Mouse (Mus musculus): Measurements from ENCODE around the gene H2-Aa. TPM values are rescaled to one million over a fixed set of nuclear protein-coding genes. Genes with fewer than 3 reads are reported as not detected.

Gene H2-Aa
- total RNA-seq, 2 experiments from 2014 or later = 2.1 to 3.1 TPM

- DNase-seq (ENCODE audit: low spot score in 2 of 2) = peak in 1 of 2 experiments; percentile 16
Measured at GRCm38 (mm10) chr17:34264452-34265351, 22.9 kb downstream of the H2-Aa start.

DNA sequence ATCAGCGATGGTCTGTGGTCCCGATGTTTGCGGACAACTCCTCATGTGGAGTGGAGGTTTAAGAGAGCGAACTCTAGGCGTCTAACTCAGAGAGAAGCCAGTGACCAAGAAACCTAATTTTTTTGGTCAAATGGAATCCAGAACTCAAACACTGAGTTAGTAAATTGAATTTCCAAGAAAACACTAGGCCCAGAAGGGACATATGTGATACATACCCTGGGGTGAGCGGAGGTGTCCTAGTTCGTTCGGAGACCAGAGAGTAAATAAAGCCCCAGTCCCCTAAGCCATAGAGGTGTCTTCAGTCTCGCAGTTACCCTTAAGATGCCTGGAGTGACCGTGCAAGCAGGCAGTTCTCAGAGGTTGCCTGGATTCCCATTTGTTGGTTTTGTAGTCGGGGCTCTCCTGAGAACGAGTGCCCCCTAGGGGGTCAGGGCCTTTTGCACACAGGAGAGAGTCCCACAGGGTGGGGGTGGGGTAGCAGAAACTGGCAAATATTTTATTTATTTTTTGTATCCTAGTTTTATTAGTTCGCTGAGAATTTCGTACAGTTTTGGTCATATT lies 23.7 kb downstream of the H2-Aa start:
- DNase-seq (ENCODE audit: low spot score in 2 of 2) = no peak

DNA sequence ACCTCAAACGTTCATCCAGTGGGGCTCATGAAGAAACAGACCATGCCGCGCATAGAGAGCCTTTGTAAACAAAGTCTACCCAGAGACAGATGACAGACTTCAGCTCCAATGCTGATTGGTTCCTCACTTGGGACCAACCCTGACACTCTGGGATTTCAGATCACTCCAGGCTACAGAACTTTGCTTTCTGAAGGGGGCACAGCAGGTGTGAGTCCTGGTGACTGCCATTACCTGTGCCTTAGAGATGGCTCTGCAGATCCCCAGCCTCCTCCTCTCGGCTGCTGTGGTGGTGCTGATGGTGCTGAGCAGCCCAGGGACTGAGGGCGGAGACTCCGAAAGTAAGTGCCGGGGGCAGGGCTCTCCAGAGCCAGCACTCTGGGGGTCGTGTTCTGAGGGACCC lies 24.6 kb downstream of the H2-Aa start:
- DNase-seq (ENCODE audit: low spot score in 2 of 2) = peak in 1 of 2 experiments; percentile 49

DNA sequence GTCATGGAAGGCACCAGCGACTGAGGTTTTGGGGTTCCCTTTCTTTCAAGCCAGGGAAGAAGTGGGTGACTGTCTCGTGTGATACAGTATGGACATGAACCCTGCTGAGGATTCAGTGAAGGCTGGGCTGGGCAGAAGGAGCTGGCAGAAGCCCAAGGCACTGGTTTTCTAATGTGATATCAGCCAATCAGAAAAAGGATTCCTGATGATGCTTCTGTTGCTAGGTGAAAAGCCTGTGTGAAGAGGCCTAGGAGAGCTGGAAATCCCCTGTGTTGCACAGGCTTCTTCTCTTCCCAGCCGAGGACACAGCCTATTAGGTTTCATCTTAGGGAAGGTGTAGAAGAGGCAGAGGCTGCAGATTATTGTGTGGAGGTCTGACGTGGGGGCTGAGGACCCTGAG lies 26.1 kb downstream of the H2-Aa start:
- peak in 1 of 2 experiments; percentile 65 for DNase-seq (ENCODE audit: low spot score in 2 of 2)

- no peak for DNase-seq (ENCODE audit: low spot score in 2 of 2)
Measured at GRCm38 (mm10) chr17:34260551-34260950, 27.1 kb downstream of the H2-Aa start.

DNA sequence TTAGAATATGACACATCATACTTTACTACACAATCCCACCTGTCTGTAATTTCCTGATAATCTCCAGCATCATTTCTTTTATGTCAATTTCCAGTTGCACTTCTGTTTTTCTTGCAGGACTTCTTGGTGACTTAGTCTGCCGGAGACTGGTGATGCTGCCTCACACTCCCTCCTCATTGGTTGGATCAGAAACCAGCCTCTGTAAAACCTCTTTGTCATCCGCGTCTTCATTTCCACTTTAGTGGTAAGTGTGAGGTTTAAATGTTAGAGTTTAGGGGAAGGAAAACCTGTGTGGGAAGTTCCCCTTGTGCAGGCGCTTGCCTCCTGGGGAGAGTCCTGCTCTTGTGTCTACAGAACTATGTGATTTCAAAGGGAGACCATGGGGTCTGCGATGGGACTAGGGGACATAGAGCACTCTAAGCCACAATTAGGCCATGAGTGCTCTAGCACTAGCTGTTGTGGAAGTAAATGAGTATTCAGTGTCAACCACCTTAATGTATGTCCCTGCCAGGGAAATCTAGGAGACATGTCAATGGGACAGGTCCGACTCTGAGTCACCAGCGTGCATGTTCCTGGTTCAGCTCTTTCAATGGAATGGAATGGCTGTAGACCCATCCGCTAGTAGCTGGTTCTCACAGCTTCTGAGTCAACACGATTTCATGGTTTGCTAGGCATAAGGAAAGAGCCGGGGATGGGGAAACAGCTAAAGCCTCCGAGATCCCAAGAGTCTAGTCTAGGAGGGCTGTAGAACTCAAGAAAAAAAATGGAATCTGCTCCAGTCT lies 29.8 kb downstream of the H2-Aa start, which contains the start of gene H2-Ab1:
H2-Ab1 (plus strand) TSS at position 96 of the 782 bp plus-strand sequence.
- DNase-seq (ENCODE audit: low spot score in 2 of 2) = peak; percentile 53 to 63

- DNase-seq (ENCODE audit: low spot score in 2 of 2) = no peak
Measured at GRCm38 (mm10) chr17:34256501-34256900, 31.1 kb downstream of the H2-Aa start.

DNA sequence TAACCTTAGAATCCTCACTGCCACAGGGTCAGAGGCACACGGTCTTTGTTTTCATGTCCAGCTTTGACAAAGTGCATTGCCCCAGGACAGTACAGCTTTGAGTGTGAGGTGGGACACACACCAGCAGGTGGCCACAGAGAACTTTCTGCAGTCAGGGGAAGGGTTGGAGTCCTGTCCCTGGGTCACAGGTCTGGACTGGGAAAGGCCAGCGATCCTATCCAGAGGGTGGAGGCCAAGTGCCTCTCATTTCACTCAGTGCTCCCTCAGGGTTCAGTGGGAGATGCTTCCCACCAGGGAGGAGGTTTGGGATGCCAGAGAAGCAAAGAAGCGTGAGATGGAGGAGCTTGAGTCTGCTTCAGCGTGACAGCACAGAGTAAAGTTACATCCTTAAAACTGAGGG lies 36.0 kb downstream of the H2-Aa start:
- DNase-seq (ENCODE audit: low spot score in 2 of 2) = peak in 1 of 2 experiments; percentile 8

GRCm38 (mm10) chr17:34249878-34250277 lies 37.7 kb downstream of the H2-Aa start:
- no peak for DNase-seq (ENCODE audit: low spot score in 2 of 2)

DNA sequence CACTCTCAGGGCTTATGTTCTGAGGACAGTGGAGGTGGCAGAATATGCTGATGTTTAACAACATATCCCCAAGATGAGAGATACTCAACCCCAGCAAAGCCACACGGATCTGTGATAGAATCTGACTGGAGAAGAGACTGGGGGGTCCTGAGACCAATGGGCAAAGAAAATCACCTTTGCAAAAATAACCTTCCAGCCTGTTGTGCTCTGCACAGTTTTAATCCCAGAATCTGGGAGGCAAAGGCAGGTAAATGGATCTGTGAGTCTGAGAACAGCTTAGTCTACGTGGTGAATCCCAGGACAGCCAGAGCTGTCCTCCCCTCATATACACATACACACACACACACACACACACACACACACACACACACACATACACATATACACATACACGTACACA lies 38.3 kb downstream of the H2-Aa start:
- no peak for DNase-seq (ENCODE audit: low spot score in 2 of 2)

GRCm38 (mm10) chr17:34248764-34249163 lies 38.9 kb downstream of the H2-Aa start:
- no peak for DNase-seq (ENCODE audit: low spot score in 2 of 2)

- no peak for DNase-seq (ENCODE audit: low spot score in 2 of 2)
Measured at GRCm38 (mm10) chr17:34247047-34247446, 40.6 kb downstream of the H2-Aa start.

- DNase-seq (ENCODE audit: low spot score in 2 of 2) = no peak
Measured at GRCm38 (mm10) chr17:34244656-34245055, 43.0 kb downstream of the H2-Aa start.

DNA sequence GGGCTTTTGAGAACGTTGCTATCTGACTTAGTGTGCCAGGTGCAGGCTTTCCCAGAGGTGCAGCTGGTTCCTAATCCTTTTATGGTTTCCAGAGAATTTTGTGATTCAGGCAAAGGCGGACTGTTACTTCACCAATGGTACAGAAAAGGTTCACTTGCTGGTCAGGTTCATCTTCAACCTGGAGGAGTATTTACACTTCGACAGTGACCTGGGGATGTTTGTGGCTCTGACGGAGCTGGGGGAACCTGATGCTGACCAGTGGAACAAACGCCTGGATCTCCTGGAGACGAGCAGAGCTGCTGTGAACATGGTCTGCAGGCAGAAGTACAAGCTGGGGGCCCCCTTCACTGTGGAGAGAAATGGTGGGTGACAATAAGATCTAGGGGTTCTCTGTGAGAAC lies 46.7 kb downstream of the H2-Aa start:
- no peak for DNase-seq (ENCODE audit: low spot score in 2 of 2)

DNA sequence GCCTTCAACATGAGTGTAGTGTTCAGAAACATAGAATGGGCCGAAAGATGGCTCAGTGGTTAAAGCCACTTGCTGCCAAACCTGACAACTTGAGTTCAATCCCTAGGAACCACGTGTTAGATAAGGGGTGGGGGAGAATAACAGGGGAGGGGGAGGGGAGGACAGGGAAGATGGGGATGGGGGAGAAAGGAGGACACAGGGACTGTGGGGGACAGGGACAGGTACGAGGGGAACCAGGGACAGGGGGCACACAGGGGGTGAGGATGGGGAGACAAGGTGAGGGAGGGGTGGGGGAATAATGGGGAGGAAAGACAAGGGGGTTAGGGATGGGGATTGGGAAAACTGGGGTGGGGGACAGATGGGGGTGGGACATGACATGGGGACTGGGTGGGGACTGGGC lies 47.3 kb downstream of the H2-Aa start:
- DNase-seq (ENCODE audit: low spot score in 2 of 2) = no peak

- DNase-seq (ENCODE audit: low spot score in 2 of 2) = no peak
Measured at GRCm38 (mm10) chr17:34239601-34240041, 48.0 kb downstream of the H2-Aa start.

DNA sequence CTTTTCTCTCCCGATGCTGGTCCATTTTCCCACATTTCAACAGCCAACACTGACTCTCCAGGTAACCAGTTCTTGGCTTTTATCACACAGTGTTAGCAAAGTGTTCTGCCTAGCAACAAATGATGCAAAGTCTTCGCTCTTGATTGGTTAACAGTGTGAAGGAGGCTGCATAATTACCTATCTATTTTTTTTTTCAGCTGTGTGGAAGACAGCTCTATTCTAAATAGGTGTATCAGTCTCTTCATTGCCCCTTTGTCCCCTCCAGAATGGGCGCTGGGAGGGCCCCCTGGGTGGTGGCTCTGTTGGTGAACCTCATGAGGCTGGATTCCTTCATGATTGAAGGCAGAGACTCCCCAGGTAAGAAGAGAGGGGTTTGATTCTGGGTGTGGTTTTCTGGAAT lies 48.9 kb downstream of the H2-Aa start, which contains the start of gene H2-Ob:
H2-Ob (plus strand) TSS at position 198 of the 400 bp plus-strand sequence.
- no peak for DNase-seq (ENCODE audit: low spot score in 2 of 2)

GRCm38 (mm10) chr17:34237741-34238140 lies 49.9 kb downstream of the H2-Aa start:
- DNase-seq (ENCODE audit: low spot score in 2 of 2) = no peak

DNA sequence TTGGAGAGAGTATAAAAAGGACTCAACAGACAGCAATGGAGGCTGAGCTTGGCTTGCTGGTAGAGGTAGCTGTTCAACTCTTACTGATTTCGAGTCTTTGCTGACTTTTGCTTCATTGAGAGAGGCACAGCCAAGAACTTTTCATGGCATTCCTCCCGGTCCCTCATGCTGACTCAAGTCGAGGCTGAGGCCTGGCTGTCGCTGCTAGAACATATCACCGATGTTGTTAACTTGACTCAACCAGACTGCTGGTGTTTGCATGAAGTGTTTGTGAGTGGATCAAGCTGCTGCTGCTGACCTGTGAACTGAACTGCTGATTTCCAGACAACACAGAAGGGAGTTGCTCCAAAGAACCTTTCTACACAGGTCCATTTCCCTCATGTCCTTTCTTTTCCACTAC lies 50.9 kb downstream of the H2-Aa start:
- DNase-seq (ENCODE audit: low spot score in 2 of 2) = no peak

DNA sequence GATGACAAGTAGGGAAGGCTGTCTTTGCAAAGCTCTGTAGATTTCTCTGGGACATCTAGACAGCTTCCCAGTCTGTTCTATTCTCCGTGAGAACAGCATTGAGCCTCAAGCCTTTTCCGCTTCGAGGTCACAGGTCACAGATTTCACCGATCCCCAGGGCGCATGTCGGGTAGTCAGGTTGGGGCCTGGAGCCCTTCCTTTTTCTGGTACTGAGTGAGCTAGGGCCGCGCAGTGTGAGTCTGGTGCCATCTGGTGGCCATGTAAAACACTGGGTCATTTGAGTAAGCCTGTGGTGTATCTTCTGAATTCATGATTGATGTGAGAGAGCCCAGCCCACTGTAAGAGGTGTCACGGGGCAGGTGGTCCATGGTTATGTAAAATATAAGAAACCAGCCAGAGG lies 52.7 kb downstream of the H2-Aa start:
- DNase-seq (ENCODE audit: low spot score in 2 of 2) = peak; percentile 34 to 67
